Mouse (Mus musculus): Measurements from ENCODE around the gene Heatr1.

Gene Heatr1

DNA sequence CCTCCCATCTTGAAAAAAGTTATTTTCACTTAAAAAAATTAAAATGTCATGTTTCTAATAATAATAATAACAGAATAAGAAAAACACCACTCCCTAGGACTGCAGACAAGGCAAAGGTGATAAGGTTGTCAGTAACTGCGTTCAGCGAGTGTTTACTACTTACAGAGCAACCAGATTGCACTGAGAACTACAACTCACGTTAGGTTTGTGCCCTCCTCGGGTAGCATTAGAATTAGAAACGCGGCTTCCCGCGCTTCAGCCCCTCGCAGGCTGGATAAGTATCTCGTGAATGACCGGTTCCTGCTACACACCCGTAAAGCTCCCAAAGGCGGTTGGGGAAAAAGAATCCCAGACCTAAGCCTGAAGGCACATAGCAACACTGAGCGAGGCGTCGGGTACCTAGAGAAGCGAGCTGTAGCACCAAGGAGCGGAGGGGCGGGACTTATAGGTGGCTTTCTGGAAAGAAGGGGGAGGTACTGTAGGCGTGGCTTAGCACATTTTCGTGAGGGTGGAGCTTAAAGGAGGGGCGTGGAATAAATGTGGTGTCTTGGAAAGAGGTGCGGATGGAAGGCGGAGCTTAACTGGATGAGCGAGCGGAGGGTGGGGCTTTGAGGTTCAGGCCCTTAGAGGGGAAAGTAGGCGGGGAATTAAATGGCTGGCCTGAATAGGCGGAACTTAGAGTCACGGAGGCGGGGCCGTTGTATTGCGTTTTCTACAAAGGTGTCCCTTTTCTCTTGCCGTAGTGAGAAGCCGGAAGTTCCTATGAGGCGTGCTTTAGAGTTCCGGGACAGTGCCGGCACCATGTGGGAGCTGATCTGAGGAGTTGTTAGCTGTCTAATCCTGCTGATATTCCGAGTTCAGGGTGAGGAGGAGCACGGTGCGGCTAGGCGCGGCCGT lies at the start of gene Heatr1:
Gene Heatr1 (plus strand): TSS at position 419 of the 897 bp plus-strand sequence.
- in situ Hi-C loops (cut with MboI, MseI), result loop anchor here in 1 of 2 experiments (5.0 kb wide), 1 partner anchor 178 kb away; no protein-coding TSS in a partner anchor

DNA sequence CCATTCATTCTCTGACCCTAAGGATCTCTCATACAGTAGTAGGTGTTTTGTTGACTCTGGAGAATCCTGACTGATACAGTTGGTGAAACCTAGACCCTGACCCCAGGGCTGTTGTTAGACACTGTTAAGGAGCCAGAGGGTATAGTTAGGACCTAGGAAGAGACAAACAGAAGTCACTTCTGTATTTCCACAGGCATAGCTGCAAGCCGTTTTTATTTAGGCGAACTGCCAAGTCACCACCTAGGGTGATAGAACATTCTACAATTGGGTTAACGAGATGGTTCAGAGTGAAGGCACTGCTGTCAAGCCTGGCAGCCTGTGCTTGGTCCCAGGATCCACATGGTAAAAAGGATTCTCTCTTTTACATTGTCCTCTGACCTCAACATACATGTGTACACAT lies 48.0 kb upstream of the Heatr1 start:
- in situ Hi-C loops (cut with MboI, MseI), result loop anchor here (25.0 kb wide), 2 partner anchors 1040 to 1440 kb away; partner anchors contain the start of genes Gng4 (in 1 of the 2) and Gpr137b (in 1 of the 2)

DNA sequence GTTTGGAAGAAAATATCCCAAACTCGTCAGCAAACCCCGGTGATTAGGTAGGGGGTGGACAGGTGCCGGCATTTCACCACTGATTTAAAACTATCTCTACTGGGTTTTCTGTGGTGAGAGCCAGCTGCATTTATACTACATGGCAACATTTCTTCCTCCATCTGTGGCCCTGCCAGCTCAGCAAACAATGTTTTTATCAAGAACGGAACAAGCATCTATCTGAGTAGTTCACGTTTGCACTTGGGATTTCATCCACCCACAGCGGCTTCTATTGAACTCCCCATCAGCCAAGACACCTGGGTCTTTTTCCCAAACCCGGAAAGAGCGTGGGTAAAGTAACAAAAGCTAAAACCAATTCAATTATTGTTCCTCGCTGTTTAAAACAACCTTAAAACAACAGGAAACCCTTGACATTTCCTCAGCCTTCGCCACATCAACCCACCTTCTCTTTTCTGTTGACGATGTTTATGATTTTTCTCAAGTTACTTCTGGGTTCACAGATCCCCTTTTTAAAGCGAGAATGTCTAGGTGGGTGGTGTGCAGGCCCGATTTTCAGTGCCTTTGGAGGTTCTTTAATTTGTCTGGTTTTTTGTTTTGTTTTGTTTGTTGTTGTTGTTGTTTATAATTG lies 45.5 kb upstream of the Heatr1 start:
- in situ Hi-C loops (cut with MboI, MseI), result loop anchor here (25.0 kb wide), 2 partner anchors 1038 to 1438 kb away; partner anchors contain the start of genes Gng4 (in 1 of the 2) and Gpr137b (in 1 of the 2)

DNA sequence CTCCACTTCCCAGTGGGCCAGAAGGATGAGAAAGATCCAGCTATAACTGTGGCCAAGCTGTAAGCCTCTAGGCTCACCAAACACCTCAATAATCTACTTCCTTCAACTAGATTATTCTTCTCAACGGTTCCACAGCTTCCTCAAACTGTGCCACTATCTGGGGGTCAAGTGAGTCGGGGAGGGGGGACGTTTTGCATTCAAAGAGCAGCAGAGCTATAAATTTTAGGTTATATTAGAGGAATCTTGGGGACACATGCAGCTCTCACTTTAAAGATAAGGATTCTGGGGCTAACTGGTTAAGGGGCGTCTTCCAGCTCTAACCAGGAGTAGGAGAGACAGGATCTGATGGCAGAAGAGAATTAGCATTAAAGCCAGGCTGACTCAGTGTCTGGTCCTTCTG lies 38.6 kb upstream of the Heatr1 start:
- in situ Hi-C loops (cut with MboI, MseI), result no loop called here

DNA sequence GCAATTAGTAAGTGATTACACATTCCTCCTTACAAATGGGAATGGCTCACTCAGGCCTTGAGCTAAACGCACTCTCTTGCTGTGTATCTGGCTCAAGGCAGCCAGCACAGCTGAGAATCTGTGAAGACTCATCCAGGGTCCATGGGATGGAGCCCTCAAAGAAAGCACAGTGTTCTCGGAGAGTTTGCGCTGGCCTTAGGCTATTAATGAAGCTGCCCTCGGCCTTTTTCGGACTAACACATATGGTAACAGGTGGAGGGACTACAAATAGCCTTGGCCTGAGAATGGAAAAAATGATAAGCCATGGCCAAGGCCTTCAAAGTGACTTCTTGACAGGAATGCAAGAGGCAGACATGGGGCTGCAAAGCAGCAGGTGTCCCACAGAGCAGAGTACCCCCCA lies 37.3 kb upstream of the Heatr1 start:
- in situ Hi-C loops (cut with MboI, MseI), result no loop called here

DNA sequence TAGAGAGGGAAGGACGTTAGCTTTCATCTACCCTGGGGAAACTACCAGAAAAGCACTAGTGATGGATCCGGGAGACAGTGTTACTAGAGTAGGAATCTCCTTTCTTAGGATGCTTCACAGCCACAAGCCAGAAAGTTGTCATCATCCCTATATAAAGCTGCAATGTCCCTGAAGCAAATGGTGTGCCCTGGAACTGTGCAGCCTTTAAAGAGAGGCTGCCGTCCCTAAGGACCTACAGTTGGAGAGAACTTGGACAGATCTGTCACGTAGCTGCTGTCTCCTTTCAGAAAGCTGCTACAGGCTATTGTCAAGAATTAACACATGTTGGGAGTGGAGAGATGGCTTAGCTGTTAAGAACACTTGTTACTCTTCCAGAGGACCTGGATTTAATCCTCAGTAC lies 33.3 kb upstream of the Heatr1 start:
- in situ Hi-C loops (cut with MboI, MseI), result no loop called here

DNA sequence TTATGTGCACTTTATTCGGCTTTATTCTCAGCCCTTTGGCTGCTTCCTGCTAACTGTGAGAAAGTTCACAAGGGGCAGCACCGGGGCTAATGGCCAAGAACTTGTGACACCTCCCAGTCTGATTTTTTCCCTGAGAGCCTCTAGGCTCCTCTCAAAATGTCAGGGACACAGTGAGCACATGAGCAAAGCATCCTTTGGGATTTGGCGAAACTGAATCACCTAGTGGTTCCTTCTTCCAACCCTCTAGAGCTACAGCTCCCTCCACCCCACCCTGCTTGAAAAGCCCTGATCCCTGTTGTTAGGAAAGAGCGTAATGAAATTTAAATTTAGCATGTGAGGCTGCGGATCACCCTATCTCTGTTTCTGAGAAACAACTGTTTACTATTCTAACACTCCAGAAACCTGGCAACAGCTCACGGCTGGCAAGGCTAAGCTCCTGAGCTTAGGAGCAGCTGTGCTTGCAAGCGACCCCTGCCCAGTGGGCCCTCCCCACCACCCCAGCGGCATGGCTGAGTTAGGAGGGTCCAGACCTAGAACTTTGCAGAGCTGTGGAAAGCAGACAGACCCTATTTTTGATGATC lies 25.7 kb upstream of the Heatr1 start:
- in situ Hi-C loops (cut with MboI, MseI), result no loop called here

DNA sequence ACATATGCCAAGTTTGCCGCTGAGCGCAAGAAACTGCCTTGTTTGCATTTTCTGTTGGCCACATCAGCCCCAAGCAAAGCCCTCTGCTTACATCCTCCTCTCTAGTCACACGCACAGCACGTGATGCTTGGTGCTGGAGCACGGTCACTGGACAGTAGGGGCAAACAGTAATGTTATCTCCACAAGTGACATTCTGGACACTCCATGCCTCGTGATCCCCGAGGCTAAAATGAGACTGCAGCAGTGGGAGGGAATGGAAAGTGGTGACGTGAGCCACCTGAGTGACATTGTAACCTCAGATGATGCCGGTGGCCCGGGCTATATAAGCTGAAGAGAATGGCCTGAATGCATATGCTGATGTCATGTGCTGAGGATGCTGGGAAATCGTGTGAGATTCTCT lies 24.9 kb upstream of the Heatr1 start:
- in situ Hi-C loops (cut with MboI, MseI), result no loop called here

DNA sequence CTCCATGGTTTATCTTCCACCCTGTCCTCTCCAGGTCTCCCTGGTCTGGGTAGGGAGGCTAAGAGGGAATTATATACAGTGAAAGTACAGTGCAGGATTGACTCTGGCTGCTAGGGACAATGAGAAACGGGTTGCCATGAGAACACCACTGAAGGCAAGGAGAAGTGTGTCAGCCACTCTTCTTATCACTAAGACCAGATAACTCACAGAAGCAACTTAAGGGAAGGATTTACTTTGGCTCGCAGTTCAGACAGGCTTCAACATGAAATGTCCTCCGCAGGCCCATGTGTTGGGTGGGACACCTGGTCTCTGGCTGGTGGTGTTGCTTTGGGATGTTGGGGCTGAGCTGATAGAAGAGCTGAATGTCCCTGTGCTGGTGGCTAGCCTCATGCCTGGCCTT lies 22.1 kb upstream of the Heatr1 start:
- in situ Hi-C loops (cut with MboI, MseI), result no loop called here

DNA sequence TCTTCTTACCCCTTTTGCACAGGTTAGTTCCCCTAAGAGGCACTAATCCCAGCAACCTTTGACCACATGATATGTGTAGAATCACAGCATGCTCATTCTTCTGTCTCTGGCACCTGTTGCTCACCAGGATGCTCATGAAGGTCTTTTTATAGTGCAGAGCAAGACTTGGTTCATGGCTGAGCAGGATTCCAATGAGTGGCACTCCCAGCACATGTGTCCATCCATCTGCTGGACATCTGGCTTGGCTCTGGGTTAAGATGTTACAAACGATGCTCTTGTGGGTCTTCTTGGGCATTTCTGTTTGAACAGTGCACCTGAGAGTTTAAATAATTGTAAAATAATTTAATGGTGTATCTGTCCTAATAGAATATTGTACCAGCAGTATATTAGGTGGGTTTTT lies 18.0 kb upstream of the Heatr1 start:
- in situ Hi-C loops (cut with MboI, MseI), result no loop called here

DNA sequence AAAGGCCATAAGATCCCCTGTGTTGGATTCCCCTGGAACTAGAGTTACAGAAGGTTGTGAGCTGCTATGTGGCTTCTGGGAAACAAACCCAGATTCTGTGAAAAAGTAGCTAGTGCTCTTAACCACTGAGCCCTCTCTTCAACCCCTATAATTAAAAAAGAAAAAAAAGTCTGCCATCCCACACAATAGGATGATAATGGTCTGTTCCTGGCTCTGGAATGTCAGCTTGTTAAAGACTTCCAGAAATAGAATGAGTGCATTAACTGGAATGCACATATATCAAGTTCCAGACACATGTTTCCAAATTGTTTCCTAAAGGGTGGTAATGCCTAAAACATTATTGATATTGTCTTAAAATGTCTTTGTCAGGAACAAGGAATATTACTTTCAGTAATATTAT lies 10.0 kb upstream of the Heatr1 start:
- in situ Hi-C loops (cut with MboI, MseI), result loop anchor here (5.0 to 10.0 kb wide), 3 partner anchors 107 to 630 kb away; no protein-coding TSS in a partner anchor

DNA sequence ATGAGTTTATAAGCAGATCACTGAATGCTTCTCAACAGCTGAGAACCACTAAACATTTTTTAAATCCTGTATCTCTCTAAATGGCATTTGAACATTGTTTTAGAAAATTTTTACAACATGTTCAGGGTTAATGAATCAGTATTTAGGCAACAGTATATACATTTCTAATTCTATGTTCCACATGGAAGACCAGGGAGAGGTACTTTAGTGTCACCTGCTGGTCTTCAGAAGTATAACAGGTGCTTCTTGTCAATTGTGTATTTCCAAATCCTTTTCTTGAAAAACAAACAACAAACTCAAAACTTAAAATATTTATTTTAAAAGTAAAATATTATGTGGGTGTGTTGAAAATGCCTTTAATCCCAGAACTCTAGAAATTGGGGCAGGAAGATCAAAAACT lies 8.5 kb upstream of the Heatr1 start:
- in situ Hi-C loops (cut with MboI, MseI), result loop anchor here (5.0 to 10.0 kb wide), 2 partner anchors 109 to 631 kb away; no protein-coding TSS in a partner anchor

DNA sequence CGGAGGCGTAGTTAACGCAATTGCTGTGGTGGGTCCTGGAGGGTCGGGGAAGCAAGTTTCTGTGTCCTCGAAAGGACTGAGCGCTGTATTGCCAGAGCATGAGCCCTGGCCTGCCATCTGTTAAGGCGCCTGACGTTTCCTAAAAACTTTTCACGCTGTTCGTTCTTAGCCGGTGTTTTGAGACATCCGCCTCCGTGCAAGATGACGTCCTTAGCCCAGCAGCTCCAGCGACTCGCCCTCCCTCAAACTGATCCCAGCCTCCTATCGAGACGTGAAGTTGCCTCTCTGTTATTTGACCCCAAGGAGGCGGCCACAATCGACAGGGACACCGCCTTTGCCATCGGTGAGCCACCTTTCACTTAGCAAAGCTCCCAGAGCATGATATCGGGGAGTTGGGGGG lies 744 bp downstream of the Heatr1 start:
- in situ Hi-C loops (cut with MboI, MseI), result no loop called here

DNA sequence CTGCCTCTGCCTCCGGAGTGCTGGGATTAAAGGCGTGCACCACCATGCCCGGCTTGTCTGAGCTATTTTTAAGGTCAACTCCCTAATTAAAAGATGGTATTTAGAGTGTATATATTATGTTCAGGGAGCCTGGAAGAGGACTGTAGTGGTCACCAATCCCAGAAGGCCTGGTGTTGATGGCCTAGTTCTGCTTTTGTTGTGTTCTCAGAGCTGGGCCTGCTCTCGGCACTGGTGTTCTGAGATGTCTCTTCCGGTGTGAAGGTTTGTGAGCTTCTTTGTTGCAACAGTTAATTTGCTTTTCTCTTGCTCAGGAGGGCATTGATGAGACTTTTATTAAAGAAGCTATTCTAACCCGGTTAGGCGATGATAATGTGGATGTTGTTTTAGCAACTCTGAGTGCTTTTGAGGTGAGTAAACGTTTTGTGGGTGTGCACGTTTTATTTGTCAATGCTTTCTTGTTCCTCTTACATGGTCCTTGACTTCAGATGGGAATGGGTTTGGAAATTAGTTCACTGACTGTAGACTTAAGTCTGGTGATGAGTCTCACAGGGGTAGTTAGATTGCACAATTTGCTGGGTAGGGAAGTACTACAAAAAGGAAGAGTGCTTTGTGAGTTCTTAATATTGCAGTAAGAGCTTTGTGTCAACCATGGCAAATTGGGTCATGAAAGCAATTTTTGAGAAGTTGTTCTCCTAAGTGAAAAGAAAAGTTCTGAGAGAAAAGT lies 13.7 kb downstream of the Heatr1 start:
- in situ Hi-C loops (cut with MboI, MseI), result loop anchor here (25.0 kb wide), 2 partner anchors 1329 to 1579 kb away; no protein-coding TSS in a partner anchor

DNA sequence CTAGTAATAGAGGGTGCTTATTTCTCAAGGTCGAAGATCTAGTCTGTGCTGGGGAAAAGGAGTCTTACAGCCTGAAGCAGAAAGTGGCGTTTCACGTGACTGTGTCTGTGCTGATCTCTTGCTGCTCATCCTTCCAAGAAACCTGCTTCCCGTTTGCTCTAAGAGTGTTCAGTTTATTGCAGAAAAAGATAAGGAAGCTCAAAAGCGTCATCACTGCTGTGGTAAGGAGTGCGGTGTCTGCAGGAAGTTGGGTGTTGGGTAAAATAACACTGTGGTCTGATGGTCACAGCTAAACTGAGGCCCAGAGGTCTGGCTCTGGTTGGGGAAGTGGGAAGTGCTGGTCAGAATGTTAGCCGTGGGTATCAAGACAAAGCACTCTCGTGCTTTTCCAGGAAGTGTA lies 17.2 kb downstream of the Heatr1 start:
- in situ Hi-C loops (cut with MboI, MseI), result loop anchor here (25.0 kb wide), 2 partner anchors 1325 to 1575 kb away; no protein-coding TSS in a partner anchor

DNA sequence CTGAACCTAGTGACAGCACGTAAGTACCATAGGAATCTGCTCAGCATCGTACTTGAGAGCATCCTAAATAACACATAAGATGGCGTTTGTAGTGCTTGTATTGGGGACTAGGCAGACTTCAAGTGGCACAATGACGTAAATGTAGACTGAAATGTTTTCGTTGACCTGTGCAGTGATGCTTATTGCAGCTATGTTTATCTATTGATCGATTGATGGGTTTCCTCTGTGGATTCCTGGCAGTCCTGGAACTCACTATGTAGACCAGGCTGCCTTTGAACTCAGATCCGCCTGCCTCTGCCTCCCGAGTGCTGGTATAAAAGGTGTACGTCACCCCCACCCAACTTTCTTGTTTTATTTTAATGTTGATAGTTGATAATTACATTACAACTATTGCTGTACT lies 25.8 kb downstream of the Heatr1 start:
- in situ Hi-C loops (cut with MboI, MseI), result loop anchor here (25.0 kb wide), 2 partner anchors 1317 to 1567 kb away; no protein-coding TSS in a partner anchor

DNA sequence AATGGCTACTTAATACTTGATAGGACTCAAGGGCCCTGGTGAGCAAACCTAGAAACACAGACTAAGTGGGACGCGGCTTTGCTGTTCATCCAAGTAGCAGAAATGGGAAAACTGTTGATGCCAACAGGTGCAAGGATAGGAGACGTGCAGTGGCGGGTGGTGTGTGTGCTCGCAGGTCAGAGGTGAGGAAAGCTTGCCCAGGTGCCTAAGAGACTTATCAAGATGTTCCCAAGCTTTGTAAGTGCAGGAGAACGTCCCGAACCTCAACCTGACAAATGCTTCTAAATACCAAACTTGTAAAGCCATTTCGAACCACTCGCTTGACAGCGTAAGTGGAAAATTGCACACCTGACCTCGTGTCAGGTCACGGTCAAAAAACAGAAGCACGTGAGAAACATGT lies 33.7 kb downstream of the Heatr1 start:
- in situ Hi-C loops (cut with MboI, MseI), result no loop called here

DNA sequence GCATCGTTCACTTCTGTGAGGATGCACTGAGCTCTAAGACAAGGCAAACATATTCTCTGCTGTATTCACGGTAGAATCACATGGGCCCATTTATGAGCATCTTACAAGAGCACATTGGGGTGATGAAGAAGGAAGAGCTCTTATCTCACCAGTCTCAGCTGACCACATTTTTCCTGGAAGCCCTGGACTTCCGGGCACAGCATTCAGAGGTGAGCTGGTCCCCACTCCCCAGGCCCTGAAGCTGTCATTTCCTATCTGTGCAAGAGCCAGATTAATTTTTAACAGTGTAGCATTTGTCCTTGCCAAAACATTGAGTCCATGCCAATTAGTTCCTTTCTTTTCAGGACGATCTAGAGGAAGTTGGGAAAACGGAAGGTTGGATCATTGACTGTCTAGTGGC lies 39.0 kb downstream of the Heatr1 start:
- in situ Hi-C loops (cut with MboI, MseI), result no loop called here

DNA sequence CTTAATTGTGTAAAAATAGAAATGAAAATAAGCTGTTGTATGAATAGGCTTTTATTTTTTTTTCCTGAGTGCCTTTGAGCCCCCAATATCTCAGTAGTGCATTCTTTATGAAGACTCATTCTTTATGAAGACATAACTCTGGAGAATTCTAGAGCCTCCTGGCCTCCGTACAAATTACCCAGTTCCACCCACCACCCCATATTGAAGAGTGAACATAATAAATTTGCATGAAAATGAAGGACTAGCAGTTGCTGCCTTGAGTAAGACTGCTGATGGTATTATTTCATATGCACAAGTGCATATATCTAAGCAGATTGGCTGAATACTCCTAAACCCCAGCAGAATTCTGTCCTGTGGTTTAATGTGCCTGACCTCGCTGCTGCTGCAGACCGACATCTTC lies 44.8 kb downstream of the Heatr1 start:
- in situ Hi-C loops (cut with MboI, MseI), result no loop called here

DNA sequence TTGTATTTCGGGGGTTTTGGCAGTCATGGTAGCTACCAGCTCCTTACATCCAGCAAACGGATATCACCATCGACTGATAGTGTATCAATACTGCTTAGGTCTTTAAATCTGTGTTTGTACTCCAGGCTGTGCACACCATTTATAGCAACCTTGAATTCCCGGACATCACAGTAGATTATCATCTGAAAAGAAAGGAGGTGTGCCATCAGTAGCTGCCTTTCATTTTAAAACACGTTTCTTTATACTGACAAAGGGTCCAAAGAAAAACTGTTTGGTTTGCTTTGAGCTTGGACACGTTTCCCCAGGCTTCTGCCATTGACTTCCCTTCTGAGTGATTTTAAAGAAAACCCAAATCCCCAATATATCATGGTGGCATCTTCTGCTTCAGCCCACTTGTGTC lies 46.0 kb downstream of the Heatr1 start:
- in situ Hi-C loops (cut with MboI, MseI), result no loop called here

DNA sequence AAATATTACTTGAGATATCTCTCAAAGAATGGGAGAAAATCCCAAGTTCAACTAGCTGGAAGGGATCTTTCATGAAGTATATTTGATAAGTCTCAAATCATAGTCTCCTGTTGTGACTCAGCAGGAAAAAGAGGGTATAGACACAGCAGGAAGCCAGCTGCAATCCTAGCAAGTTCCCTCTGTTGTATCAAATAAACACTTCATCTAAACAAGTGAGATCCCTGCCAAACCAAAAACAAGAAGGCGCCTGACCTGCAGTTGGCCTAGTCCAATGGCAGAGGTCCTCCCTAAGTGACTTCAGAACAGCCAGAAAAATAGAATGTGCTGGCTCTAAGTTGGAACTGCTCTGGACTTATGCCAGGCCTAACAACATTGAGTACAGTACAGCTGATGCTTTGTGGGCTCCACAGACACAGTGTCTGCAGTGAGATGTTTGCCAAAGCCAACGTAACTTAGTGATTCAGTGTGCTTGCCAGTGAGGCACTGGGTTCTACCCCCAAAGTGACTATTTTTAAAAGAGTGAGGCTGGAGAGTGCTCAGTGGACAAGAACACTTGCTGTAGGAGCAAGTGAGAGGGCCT lies 47.3 kb downstream of the Heatr1 start:
- in situ Hi-C loops (cut with MboI, MseI), result no loop called here
